Mouse (Mus musculus) embryonic fibroblast, embryonic 13.5 days (primary cell): ENCODE data around the gene Usp48.

Experiments
- CTCF ChIP-seq: IDR thresholded peaks from 2 replicates; pipeline ENCODE4 v1.5.1; 2011; ENCODE audit warnings: mild to moderate bottlenecking, control low read depth, low read length, moderate library complexity, borderline replicate concordance; ENCODE audit not compliant: insufficient read depth
- POLR2A ChIP-seq: IDR thresholded peaks from 2 replicates; pipeline ENCODE4 v1.6.1; 2011; ENCODE audit warnings: low read depth, mild to moderate bottlenecking, control low read depth, low read length, moderate library complexity

GRCm38 (mm10) chr4:137589586-137589985 lies 4.0 kb upstream of the Usp48 start:
- no peak for TF ChIP-seq CTCF
- no peak for TF ChIP-seq POLR2A
